Mouse (Mus musculus) ES-Bruce4 (cell line): ENCODE data around the gene Foxo3. TPM values are rescaled to one million over a fixed set of nuclear protein-coding genes. Genes with fewer than 3 reads are reported as not detected.

ENCODE experiments used
- H3K27ac ChIP-seq: 2 replicates; pipeline ENCODE4 v1.5.1; 2012; ENCODE audit warnings: low read length, inconsistent platforms; ENCODE audit not compliant: insufficient read depth
- H3K27me3 ChIP-seq: 2 replicates; pipeline ENCODE4 v1.6.1; 2012; ENCODE audit warnings: mild to moderate bottlenecking, low read length, inconsistent platforms; ENCODE audit not compliant: control insufficient read depth, poor library complexity, insufficient read depth, severe bottlenecking
- H3K36me3 ChIP-seq: 2 replicates; pipeline ENCODE4 v1.6.1; 2012; ENCODE audit warnings: inconsistent platforms, mild to moderate bottlenecking, low read length, moderate library complexity; ENCODE audit not compliant: control insufficient read depth, poor library complexity, insufficient read depth, severe bottlenecking
- H3K4me1 ChIP-seq: one replicate; pipeline ENCODE4 v1.8.1; 2011; ENCODE audit warnings: low read length; ENCODE audit not compliant: control insufficient read depth, insufficient read depth
- H3K4me3 ChIP-seq: 2 replicates; pipeline ENCODE4 v1.5.1; 2011; ENCODE audit warnings: low read depth, mild to moderate bottlenecking, low read length
- H3K9ac ChIP-seq: 2 replicates; pipeline ENCODE4 v1.6.1; 2012; ENCODE audit warnings: low read depth, mild to moderate bottlenecking, inconsistent platforms; ENCODE audit not compliant: poor library complexity, severe bottlenecking
- H3K9me3 ChIP-seq: replicated peaks from 2 replicates; pipeline ENCODE4 v1.6.1; 2012; ENCODE audit warnings: mild to moderate bottlenecking, low read length, inconsistent platforms; ENCODE audit not compliant: control insufficient read depth, poor library complexity, insufficient read depth, severe bottlenecking
- CTCF ChIP-seq: IDR thresholded peaks from one replicate; pipeline ENCODE4 v1.8.1; 2011; ENCODE audit warnings: low read depth, low read length
- EP300 ChIP-seq: IDR thresholded peaks from 2 replicates; pipeline ENCODE4 v1.6.1; 2011; ENCODE audit warnings: low read depth, low read length; ENCODE audit not compliant: insufficient read depth
- POLR2A ChIP-seq: IDR thresholded peaks from one replicate; pipeline ENCODE4 v1.8.1; 2011; ENCODE audit warnings: low read length; ENCODE audit not compliant: insufficient read depth
- polyA plus RNA-seq: library from polyadenylated mRNA; stranded (reverse); fragments of >200 nt; gene quantifications from 2 replicates; pipeline ENCODE4 v1.2.4, GENCODE M21; 2011; ENCODE audit warnings: low read depth; ENCODE audit not compliant: missing spikeins, insufficient read depth, insufficient read length

The Foxo3 gene
- polyA plus RNA-seq, 1 experiment, result 44.9 TPM

- Histone ChIP-seq H3K27me3 (no peaks in the 10 kb centered on the region), H3K9me3 (no peaks in the 10 kb centered on the region), H3K9ac (no peak overlapping the region), H3K27ac (no peak overlapping the region), H3K4me1 (no peaks in the 10 kb centered on the region), H3K4me3 (no peak overlapping the region), H3K36me3 (no peaks in the 10 kb centered on the region)
- TF ChIP-seq CTCF (no peak), EP300 (no peak), POLR2A (no peak)
These were observed 20.6 kb upstream of the Foxo3 start for GRCm38 (mm10) chr10:42297109-42297508.

- Histone ChIP-seq H3K4me3 (no peak overlapping the region), H3K4me1 (no peaks in the 10 kb centered on the region), H3K27me3 (no peaks in the 10 kb centered on the region), H3K27ac (no peak overlapping the region), H3K36me3 (no peaks in the 10 kb centered on the region), H3K9ac (no peak overlapping the region), H3K9me3 (no peaks in the 10 kb centered on the region)
- TF ChIP-seq EP300, result no peak
- no peak for TF ChIP-seq POLR2A
- TF ChIP-seq CTCF, result no peak
These were observed 20.0 kb upstream of the Foxo3 start for GRCm38 (mm10) chr10:42296559-42296958.

- Histone ChIP-seq H3K4me3 (no peak overlapping the region), H3K27ac (no peak overlapping the region), H3K27me3 (no peaks in the 10 kb centered on the region), H3K4me1 (no peaks in the 10 kb centered on the region), H3K9ac (no peak overlapping the region), H3K36me3 (no peaks in the 10 kb centered on the region), H3K9me3 (no peaks in the 10 kb centered on the region)
- no peak for TF ChIP-seq EP300
- TF ChIP-seq CTCF, result peak; percentile 25
- TF ChIP-seq POLR2A, result no peak
These were observed 18.5 kb upstream of the Foxo3 start for GRCm38 (mm10) chr10:42295028-42295427.

GRCm38 (mm10) chr10:42294392-42294791, 17.8 kb upstream of the Foxo3 start:
- no peaks in the 10 kb centered on the region for H3K27me3 ChIP-seq
- no peak for TF ChIP-seq CTCF
- no peak for TF ChIP-seq POLR2A
- TF ChIP-seq EP300, result no peak
- H3K9me3 ChIP-seq, result no peaks in the 10 kb centered on the region
- no peak overlapping the region for H3K27ac ChIP-seq
- H3K4me1 ChIP-seq, result no peaks in the 10 kb centered on the region
- no peaks in the 10 kb centered on the region for H3K36me3 ChIP-seq
- no peak overlapping the region for H3K4me3 ChIP-seq
- H3K9ac ChIP-seq, result no peak overlapping the region

DNA sequence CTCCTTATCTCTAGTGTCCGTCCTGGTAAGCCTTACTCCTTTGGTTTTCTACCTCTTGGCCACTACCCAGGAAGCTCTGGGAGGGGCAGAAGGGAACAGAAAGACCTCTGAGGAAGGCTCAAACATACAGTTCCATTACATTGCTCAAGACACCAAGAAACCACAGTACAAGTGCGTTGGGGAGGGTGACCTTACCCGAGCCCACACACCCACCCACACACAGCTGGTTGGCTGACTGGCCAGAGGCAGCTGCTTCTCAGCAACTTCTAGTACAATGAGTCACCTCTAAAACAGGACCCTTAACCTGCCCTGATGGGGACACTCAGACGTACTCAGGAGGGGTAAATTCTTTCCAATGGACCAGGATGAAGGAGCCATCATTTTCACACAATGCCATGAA, 17.3 kb upstream of the Foxo3 start:
- no peak for TF ChIP-seq EP300
- TF ChIP-seq POLR2A, result no peak
- TF ChIP-seq CTCF, result no peak
- Histone ChIP-seq H3K9ac (no peak overlapping the region), H3K27ac (no peak overlapping the region), H3K36me3 (no peaks in the 10 kb centered on the region), H3K27me3 (no peaks in the 10 kb centered on the region), H3K9me3 (no peaks in the 10 kb centered on the region), H3K4me3 (no peak overlapping the region), H3K4me1 (no peaks in the 10 kb centered on the region)

DNA sequence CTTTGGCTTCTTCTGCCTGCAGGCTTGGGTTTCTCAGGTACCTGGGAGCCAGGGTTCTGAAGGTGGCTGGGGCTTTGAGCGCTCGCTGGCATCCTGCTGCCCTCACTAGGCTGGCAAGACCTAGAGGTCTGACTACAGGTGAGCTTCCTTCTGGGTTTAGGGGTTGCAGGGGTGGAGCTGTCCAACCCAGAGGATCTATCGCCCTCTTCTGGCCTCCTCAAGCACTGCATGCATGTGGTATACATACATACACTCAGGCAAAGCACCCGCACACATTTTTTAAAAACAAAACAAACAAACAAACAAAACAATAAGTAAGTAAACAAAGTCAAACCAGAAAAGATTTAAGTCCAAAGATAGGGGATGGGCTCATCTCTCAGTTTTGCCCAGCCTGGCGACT, 14.8 kb upstream of the Foxo3 start:
- Histone ChIP-seq H3K9ac (no peak overlapping the region), H3K4me3 (no peak overlapping the region), H3K36me3 (no peaks in the 10 kb centered on the region), H3K27me3 (no peaks in the 10 kb centered on the region), H3K4me1 (no peaks in the 10 kb centered on the region), H3K9me3 (peaks cover 7% of the 10 kb centered on the region), H3K27ac (no peak overlapping the region)
- TF ChIP-seq POLR2A (no peak), EP300 (no peak), CTCF (peak; percentile 95)
